ENCODE assay signal across 23 mouse cellular contexts in genomic region chr14:44091524-44091923, GRCm38 (mm10). TPM values are rescaled to one million over a fixed set of nuclear protein-coding genes. Genes with fewer than 3 reads are reported as not detected.
A peak's percentile ranks its signal among the peaks of the same experiment; 100 is the strongest.
DNase-seq lines count a peak whose midpoint lies in the region; ATAC-seq and TF ChIP-seq lines count a peak whose summit lies in the region.
"Not testable (repeated sequence)": the region's sequence is repeated elsewhere in the genome, so short reads cannot be mapped to it uniquely, and the experiment has no call there.
"Had no signal": no experiment of that assay in that cellular context is flagged by ENCODE, and none has a peak within 500 bp of the region (broad histone marks: within the 10 kb centered on the region; RNA-seq: fewer than 3 reads in every experiment).

No protein-coding gene starts in this region.

- not testable (repeated sequence) for H3K9ac ChIP-seq in CH12.LX (ENCODE audit: insufficient read depth, low read depth); liver, postnatal 0 days (replicated peaks)

- not testable (repeated sequence) for H3K27me3 ChIP-seq in CH12.LX (replicated peaks); kidney, adult 2 months (replicated peaks; ENCODE audit: control insufficient read depth, insufficient read depth, low read length); liver, postnatal 0 days (ENCODE audit: insufficient read depth, low read length)

- DNase-seq in CH12.LX (ENCODE audit: extremely low read depth); liver, postnatal 0 days: not testable (repeated sequence)
- DNase-seq in heart, adult 9 months (ENCODE audit: low spot score in 2 of 2) = peak; percentile 3 to 34
- peak; percentile 1 for DNase-seq in kidney, adult 2 months
- DNase-seq in layer of hippocampus, adult 11-12 months (ENCODE audit: low spot score) = peak; percentile 5

- not testable (repeated sequence) for TF ChIP-seq RAD21 in CH12.LX (IDR thresholded peaks at IDR 0.05; ENCODE audit: low read depth, low read length)

- not testable (repeated sequence) for H3K79me2 ChIP-seq in CH12.LX (replicated peaks; ENCODE audit: control insufficient read depth, extremely low read depth, insufficient read depth, poor library complexity, severe bottlenecking)

- H3K36me3 ChIP-seq in CH12.LX (replicated peaks in 1 of 2; ENCODE audit: control insufficient read depth in 1 of 2, insufficient read depth in 1 of 2, low read length in 1 of 2); kidney, adult 2 months (ENCODE audit: control insufficient read depth, insufficient read depth, low read length); liver, postnatal 0 days (replicated peaks; ENCODE audit: insufficient read depth, low read length): not testable (repeated sequence)

- peak; percentile 49; the same call in 1 of the 2 replicates for TF ChIP-seq EP300 in CH12.LX (IDR thresholded peaks at IDR 0.05; ENCODE audit: low read length)
- TF ChIP-seq EP300 in liver, postnatal 0 days (IDR thresholded peaks at IDR 0.05; ENCODE audit: low read depth) = not testable (repeated sequence)

- 42% methylated on average over 1 of the region's 1 CpGs for WGBS in kidney, adult 2 months
- WGBS in liver, postnatal 0 days (ENCODE audit: insufficient replicate concordance) = 13% methylated on average over 1 of the region's 1 CpGs

- H3K4me3 ChIP-seq in CH12.LX (replicated peaks in 1 of 3; ENCODE audit: low read depth in 2 of 3, low read length in 2 of 3, poor library complexity in 1 of 3); kidney, adult 2 months (ENCODE audit: insufficient read depth, low read depth, low read length); liver, postnatal 0 days (ENCODE audit: low read depth, low read length): not testable (repeated sequence)

- not testable (repeated sequence) for TF ChIP-seq CTCF in CH12.LX (conservative IDR thresholded peaks at IDR 0.05 in 1 of 2, IDR thresholded peaks at IDR 0.05 in 1 of 2; ENCODE audit: low read depth in 2 of 2, low read length in 2 of 2); kidney, adult 2 months (conservative IDR thresholded peaks at IDR 0.05; ENCODE audit: insufficient read depth, insufficient read length, low read depth, low read length); liver, postnatal 0 days (IDR thresholded peaks at IDR 0.05; ENCODE audit: low read depth)

- H3K4me1 ChIP-seq in CH12.LX (ENCODE audit: control insufficient read depth in 1 of 2, insufficient read depth in 2 of 2) = peaks cover 0 to 18% of the 10 kb centered on the region in 2 experiments; a peak in 2 of 4 replicates
- H3K4me1 ChIP-seq in kidney, adult 2 months (ENCODE audit: control insufficient read depth, insufficient read depth, low read length); liver, postnatal 0 days (ENCODE audit: insufficient read depth): not testable (repeated sequence)

- H3K4me2 ChIP-seq in CH12.LX (ENCODE audit: insufficient read depth, low read depth, poor library complexity, severe bottlenecking); liver, postnatal 0 days (ENCODE audit: low read depth, low read length): not testable (repeated sequence)

- dilution Hi-C loops in CH12.LX (cut with MboI; ENCODE audit: extremely low pct_ligation_motif_present, extremely low pct_unique_long_range_greater_than_20kb, low sequenced_read_pairs) = not testable (repeated sequence)

- not testable (repeated sequence) for H3K9me3 ChIP-seq in CH12.LX (replicated peaks; ENCODE audit: low read length); liver, postnatal 0 days (ENCODE audit: low read length)

- in situ Hi-C loops in CH12.LX (cut with MboI; ENCODE audit: low pct_ligation_motif_present, low pct_unique_long_range_greater_than_20kb, low sequenced_read_pairs) = not testable (repeated sequence)

- peak; percentile 95 for ATAC-seq in granulocyte monocyte progenitor cell, adult 5-6 weeks (replicated peaks; ENCODE audit: poor library complexity, severe bottlenecking)
- ATAC-seq in liver, postnatal 0 days = 0 out of 2 replicates have a peak, but pooled peaks have one; percentile 27
- peak; percentile 93 for ATAC-seq in megakaryocyte, adult 5-6 weeks (ENCODE audit: poor library complexity, severe bottlenecking)
- peak; percentile 86 for ATAC-seq in monocyte, adult 5-6 weeks (replicated peaks; ENCODE audit: insufficient number of reproducible peaks, low FRiP score, low TSS enrichment, poor library complexity, severe bottlenecking)

- TF ChIP-seq POLR2A in CH12.LX (IDR thresholded peaks at IDR 0.05; ENCODE audit: low read depth, low read length); kidney, adult 2 months (IDR thresholded peaks at IDR 0.05; ENCODE audit: low read depth, low read length): not testable (repeated sequence)

- not testable (repeated sequence) for H3K27ac ChIP-seq in CH12.LX (ENCODE audit: insufficient read depth, low read depth); kidney, adult 2 months (ENCODE audit: insufficient read depth, low read depth, low read length); liver, postnatal 0 days (ENCODE audit: low read depth)

TF ChIP-seq in CH12.LX, 34 proteins besides CTCF, POLR2A, EP300 and RAD21:
- 0 out of 2 replicates have a peak, but pooled peaks have one; percentile 46 for TF ChIP-seq IRF4 (IDR thresholded peaks at IDR 0.05; ENCODE audit: low read depth, low read length)
TF ChIP-seq in CH12.LX: peak in this region for 1; not testable (repeated sequence) for 33.

RNA-seq across cellular contexts. Expression of gene Ear2, which starts 10.9 kb away (rescaled TPM):
- total RNA-seq in CH12.LX (2012; rRNA removed) (not detected in 2 replicates), CH12.LX (2014; rRNA removed) (not detected in 2 replicates)
- not detected in 2 replicates for polyA plus RNA-seq in CH12.LX (2012; ENCODE audit: insufficient read length, low read depth)
- not detected in 2 replicates for total RNA-seq in granulocyte monocyte progenitor cell, adult 5-6 weeks (2014; fragmentation: Nextera tagmentation)
- 7.2 and 9.9 TPM in 2 replicates for total RNA-seq in granulocyte monocyte progenitor cell, adult 5-6 weeks (2017)
- polyA plus RNA-seq in kidney, adult 2 months (2012; rRNA removed) = 4.8 and 5.4 TPM in 2 replicates
- polyA plus RNA-seq in liver, postnatal 0 days (2015; fragmentation: Nextera tagmentation; extraction: Ambion mirVana) = 34.9 TPM in 2 replicates
- total RNA-seq in megakaryocyte, adult 5-6 weeks (2015) = 323 and 334 TPM in 2 replicates
- total RNA-seq in megakaryocyte, adult 5-6 weeks (2017) = 586 and 674 TPM in 2 replicates
- total RNA-seq in monocyte, adult 5-6 weeks (2017) = 1,412 to 3,555 TPM (median 3,137 TPM) in 3 replicates
- total RNA-seq: ES-E14, MEL had no signal
- polyA plus RNA-seq: embryonic facial prominence, embryonic 10.5 days; embryonic facial prominence, embryonic 12.5 days; embryonic facial prominence, embryonic 14.5 days; forebrain, embryonic 11.5 days; forebrain, embryonic 13.5 days; forebrain, embryonic 15.5 days had no signal

RNA-seq across cellular contexts. Expression of gene Gm3327, which starts 32.1 kb away (rescaled TPM):
- total RNA-seq in CH12.LX (2012; rRNA removed) (not detected in 2 replicates), CH12.LX (2014; rRNA removed) (not detected in 2 replicates)
- not detected in 2 replicates for polyA plus RNA-seq in CH12.LX (2012; ENCODE audit: insufficient read length, low read depth)
- not detected in 2 replicates for total RNA-seq in granulocyte monocyte progenitor cell, adult 5-6 weeks (2014; fragmentation: Nextera tagmentation)
- not detected in 2 replicates for total RNA-seq in granulocyte monocyte progenitor cell, adult 5-6 weeks (2017)
- polyA plus RNA-seq in kidney, adult 2 months (2012; rRNA removed) = not detected in 2 replicates
- polyA plus RNA-seq in liver, postnatal 0 days (2015; fragmentation: Nextera tagmentation; extraction: Ambion mirVana) = not detected in 2 replicates
- total RNA-seq in megakaryocyte, adult 5-6 weeks (2015) = not detected in 2 replicates
- total RNA-seq in megakaryocyte, adult 5-6 weeks (2017) = not detected in 2 replicates
- not detected in 3 replicates for total RNA-seq in monocyte, adult 5-6 weeks (2017)
- total RNA-seq: adrenal gland, adult 2 months; adrenal gland, postnatal 10 days; adrenal gland, postnatal 25 days; adrenal gland, postnatal 4 days; ES-E14; MEL had no signal
- polyA plus RNA-seq: adrenal gland, adult 2 months; brain, embryonic 14.5 days; CD4-positive, CD25-positive, alpha-beta regulatory T cell, adult 4 months; cortical plate, adult 2 months; embryonic facial prominence, embryonic 10.5 days; embryonic facial prominence, embryonic 12.5 days; embryonic facial prominence, embryonic 14.5 days; forebrain, embryonic 11.5 days; forebrain, embryonic 13.5 days; forebrain, embryonic 15.5 days had no signal

Comparison
In these comparisons a context has a peak if more than half of its experiments do, and no peak if none do; other contexts are left out.
1. ATAC-seq: peak in every context shown above with its lines; median percentile 95 in granulocyte monocyte progenitor cell, adult 5-6 weeks; 93 in megakaryocyte, adult 5-6 weeks; 86 in monocyte, adult 5-6 weeks; 27 in liver, postnatal 0 days.
2. RNA of gene Ear2, which starts 10.9 kb away (total RNA-seq): 1,412 to 3,555 TPM in monocyte, adult 5-6 weeks and 323 to 674 TPM in megakaryocyte, adult 5-6 weeks; 7.2 to 9.9 TPM in granulocyte monocyte progenitor cell, adult 5-6 weeks and not detected in CH12.LX; every median in the first group is over 10 times any median in the second.